Mouse (Mus musculus) R1 (cell line): ENCODE measurements around the gene B3gnt4.

ENCODE experiments used
- DNase-seq: peaks from one replicate; pipeline ENCODE4 v3.0.0-alpha.2; 2018; ENCODE audit warnings: low read depth, low spot score

B3gnt4 gene

DNA sequence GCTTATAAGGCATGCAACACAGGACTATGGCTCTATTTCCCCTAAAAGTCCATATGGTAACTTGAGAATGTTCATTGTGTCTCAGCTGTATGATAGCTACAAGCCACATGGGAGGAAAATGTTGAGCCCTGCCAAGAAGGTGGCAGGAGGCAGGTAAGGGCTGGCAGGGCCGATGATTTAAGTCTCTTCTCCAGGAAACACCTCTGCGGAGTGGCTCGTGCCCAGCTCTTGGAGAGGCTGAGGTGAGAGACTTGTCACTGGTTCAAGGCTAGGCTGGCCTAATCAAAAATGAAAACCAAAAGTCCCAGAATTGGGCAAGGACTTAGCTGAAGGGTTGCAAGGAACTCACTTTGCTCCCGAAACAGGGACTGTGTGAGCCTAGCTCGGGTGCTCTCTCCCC lies at the start of gene B3gnt4:
Gene B3gnt4, plus strand, starts transcription at position 301 of the 400 bp plus-strand sequence.
- DNase-seq: no peak

DNA sequence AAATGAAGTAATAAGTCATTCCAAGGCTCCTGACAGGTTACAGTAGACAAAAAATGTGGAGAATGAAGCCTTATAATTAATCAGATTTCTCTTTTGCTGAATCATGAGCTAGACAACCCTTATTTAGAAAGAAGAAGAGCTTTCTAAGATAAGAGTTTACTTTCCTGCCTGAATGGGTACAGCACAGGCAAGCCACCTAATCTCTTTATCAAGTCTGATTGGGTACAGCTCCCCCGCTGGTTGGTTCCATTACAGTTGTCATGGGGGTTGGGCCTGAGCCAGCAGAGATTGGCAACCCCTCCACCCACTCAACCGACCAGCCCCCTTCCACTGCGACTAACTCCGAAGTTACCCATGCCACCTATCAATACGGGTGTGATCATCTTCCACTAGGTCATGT lies 48.8 kb upstream of the B3gnt4 start:
- no peak for DNase-seq

DNA sequence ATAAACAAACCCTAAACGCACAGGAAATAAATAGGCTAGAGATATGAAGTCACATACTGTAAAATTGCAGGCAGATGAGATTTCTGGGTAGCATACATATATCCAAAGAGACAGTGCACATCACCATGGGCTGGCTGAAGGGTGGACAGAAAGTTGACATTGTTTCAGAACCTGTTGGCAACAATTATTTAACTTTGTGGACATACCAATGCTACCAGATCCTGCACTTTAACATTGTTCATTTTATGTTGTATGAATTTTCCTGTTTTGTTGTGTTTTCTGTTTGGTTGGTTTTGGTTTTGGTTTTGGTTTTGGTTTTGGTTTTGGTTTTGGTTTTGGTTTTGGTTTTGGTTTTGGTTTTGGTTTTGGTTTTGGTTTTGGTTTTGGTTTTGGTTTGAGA lies 45.6 kb upstream of the B3gnt4 start:
- no peak for DNase-seq

DNA sequence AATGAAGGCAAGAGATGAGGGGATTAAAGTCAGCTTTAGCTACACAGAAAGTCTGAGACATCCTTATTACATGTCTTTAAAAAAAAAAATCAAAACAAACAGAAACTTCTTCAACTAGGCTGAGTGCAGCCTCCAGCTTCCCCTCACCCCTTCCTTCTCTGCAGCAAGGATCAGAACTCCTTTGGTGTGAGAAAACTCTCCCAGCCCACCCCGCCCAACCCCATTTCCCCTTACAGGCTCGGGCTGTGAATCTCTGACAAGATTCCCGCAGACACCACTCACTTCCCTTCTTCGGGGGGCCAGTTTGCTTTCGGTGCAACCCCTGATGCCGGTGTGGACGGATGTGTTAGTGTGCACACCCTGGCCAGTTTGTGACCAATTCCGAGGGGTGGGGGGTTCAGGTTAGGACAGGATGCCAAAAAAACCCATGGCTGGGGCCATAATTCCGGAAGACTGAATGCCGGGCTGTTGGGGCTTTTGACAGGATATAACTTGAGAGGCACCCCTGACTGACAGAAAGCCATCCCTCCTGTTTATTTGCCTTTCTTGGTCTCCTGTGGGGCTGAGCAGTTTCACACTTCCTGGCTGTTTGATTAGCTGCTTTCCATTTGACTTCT lies 39.4 kb upstream of the B3gnt4 start:
- DNase-seq: no peak

DNA sequence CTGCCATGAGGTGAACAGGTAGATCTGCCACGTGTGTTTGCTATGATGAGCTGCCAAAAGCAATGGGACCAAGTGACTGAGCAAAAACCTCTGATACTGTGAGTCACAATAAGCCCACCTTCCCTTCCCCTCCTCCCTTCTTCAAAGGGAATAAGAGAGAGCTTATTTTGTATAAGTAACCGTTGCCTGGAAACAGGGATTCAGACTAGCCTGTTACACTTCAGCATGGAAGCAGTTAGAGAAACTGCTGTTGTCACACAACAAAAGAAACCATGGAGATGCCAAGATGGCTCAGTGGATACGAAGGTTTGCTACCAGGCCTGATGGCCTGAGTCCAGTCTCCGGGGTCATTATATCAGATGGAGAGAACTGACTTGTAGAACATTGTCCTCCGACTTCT lies 36.4 kb upstream of the B3gnt4 start:
- no peak for DNase-seq

DNA sequence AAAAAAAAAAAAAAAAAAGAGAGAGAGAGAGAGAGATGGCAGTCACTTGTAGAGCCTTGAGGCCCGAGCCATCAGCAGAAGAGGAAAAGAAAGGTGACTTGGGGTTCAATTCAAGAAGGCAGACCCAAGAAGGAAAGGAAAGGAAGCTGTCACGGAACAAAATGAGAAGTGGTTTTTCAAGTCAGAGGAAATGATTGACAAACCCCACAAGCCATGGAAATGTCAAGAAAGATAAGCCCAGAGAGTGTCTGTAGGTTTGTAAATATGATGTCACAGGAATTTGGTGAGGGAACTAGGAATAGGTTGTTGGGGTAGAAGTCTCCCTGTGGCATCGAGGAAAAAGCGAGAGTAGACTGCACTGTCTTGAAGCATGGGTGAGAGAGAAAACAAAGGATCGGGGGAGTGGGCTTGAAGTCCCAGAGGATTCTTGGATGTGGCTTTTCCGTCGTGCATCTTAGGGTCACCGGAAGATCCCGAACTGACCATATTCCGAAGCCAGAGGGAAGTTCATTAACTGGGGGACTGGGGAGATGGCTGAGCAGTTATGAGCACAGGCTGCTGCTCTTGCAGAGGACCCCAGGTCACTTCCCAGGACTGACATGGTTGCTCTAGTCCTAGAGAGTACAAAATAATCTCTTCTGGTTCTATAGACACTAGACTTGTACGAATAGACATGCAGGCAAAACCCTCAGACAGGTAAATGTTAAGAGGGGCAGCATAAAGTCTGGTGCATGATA lies 22.4 kb upstream of the B3gnt4 start:
- DNase-seq: no peak

DNA sequence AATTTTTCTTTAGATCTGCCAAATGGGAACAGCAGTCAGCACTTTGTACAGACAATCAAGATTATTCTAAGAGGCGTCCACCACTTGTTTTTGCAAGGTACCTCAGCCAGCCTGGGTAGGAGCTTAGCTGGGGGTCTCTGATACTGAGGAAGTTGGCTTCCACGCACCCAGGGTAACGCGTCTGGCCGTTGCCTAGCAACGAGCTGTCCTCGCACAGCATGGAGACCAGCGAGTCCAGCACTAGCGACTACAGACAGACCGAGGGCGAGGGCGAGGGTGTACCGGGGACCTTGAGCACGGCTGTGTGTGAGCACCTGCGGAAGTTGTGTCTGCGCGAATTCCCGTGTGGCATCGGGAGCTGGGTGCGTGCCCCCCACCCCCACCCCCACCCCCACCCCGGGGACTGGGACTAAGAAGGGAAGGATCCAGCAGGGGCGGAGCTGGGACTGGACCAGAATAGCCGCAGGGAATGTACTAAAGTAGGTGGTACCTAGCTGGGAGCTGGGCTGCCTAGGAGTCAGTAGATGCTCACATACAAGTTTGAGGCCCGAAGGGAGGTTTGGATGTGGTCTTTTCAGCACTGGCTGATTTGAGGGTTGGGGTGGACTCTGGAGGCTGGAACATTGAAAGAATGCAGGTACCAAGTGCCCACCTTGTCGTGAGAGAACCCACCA lies 21.0 kb upstream of the B3gnt4 start, which contains the start of the genes Lrrc43 and Il31:
Gene Lrrc43, plus strand, starts transcription at position 194 of the 674 bp plus-strand sequence.
Gene Il31, minus strand, starts transcription at position 378 of the 674 bp plus-strand sequence.
- DNase-seq: no peak

DNA sequence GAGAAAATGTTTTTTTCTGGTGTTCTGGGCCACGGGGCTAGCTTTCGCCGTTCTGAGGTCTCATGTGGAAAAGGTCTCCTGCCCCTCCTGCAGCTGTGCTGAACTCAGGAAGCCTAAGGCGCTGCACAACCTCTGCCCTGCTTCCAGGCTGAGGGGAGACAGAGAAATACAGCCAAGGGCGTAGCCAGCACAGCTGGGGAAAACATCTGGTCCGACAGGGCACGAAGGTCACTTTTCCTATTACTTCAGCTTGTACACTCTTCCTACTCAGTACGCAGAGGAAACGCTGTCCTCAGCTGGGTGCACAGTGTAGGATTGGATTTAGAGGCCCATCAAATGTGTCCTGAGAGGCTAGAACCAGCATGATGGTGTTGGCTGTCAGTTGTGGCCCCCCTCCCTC lies 20.3 kb upstream of the B3gnt4 start:
- DNase-seq: no peak

DNA sequence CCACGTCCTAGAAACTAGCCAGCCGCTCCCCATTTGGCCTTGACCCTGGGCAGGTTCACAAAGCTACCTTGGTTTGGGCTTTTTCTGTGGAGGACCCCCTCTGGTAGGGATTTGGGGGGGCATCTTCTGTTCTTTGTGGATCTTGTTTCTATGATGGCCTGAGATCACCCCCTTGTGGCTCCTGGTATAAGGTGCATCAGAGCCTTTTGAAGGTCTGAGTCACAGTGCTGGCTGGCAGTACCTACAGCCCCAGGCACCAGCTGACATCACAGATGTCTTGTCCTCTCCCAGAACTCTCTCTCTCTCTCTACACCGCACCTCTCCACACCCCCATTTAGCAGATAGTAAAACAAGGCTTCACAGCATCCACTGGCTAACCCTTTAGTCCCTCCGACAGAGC lies 10.5 kb upstream of the B3gnt4 start:
- peak; percentile 44 for DNase-seq

DNA sequence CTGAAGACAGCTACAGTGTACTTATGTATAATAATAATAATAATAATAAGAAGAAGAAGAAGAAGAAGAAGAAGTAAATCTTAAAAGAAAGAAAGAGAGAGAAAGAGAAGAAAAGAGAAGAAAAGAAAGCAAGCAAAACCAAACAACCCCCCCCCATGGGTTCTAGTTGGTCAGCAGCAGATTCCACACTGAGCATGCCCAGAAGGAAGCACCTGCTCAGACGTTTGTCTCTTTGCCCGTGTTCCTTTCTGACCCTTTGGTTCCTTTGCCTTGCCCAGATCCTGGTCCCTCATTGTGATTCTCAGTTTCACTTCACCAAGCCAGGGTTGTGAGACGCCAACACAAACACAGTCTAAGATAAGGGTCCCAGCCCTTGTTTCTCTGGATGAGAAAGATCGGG lies 8.3 kb upstream of the B3gnt4 start:
- no peak for DNase-seq

DNA sequence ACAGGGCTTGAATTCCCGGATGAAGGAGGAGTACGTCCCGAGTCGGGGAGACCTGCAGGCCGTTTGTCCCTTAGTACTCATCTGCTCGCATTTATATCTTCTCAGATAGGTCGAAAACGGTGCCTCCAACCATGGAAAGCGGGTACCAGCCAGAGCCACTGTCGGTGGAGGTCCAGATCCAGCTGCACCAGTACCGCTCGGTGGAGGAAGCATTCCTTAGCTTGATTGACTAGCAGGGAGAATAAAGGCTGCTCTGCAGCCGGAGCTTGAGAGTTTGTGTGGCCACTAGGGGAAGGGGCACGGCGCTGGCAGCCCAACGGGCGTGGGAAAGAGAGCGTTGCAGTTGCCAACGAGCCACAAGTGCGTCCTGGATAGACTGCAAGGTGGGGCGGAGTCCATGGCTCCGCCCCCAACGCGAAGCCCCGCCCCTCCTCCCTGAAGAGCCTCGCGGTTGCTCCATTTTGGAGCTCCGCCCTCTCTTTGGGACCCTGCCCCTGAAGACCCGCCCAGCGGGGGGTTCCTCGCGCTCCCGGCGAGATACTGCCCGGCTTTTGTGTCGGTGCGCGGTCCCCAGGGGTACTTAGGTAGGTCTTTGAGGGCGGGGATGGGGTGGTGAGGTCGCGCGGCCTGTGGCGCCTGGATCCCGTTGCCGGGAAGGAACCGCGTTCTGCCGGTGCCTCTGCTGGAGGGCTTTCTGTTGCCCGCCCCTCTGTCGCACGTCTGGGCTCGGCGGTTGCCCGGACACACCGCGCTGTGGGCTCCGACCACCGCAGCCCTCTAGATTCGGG lies 2.1 kb upstream of the B3gnt4 start:
- DNase-seq: peak; percentile 94

DNA sequence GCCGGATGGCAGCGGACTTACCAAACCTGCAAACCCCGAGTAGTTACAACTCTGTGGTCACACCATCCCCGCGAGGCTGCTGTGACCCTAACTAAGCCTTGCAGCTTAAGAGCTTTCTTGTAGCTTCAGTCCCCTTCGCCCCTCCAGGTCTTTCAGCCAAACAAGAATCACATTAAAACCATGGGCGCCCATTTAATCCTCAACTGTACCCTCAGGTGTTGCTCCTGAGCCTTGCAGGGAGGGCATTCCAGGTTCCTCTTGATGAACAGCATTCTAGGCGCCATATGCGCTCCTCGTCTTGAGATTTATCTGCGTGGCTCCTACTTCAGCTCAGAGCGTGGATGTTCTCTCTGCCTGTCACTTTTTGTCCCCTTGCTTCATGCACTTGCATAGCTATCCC lies 1.3 kb upstream of the B3gnt4 start:
- peak; percentile 27 for DNase-seq

DNA sequence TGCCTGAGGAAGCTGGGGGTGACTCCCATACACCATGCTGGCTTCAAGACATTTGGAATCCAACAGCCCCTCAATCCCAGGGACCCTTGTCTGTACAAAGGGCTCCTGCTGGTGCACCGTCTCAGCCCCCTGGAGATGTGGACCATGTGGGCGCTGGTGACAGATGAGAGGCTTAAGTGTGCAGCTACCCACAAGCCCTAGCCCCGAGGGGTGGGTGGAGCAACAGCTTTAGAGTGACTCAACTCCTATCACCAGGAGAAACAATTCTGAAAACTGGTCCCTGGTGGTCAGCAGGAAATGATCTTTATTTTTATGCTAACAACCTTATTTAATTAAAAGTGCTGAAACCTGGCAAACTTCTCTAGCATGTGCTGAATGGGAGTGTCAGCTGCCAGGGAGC lies 1.2 kb downstream of the B3gnt4 start:
- DNase-seq: peak; percentile 50

DNA sequence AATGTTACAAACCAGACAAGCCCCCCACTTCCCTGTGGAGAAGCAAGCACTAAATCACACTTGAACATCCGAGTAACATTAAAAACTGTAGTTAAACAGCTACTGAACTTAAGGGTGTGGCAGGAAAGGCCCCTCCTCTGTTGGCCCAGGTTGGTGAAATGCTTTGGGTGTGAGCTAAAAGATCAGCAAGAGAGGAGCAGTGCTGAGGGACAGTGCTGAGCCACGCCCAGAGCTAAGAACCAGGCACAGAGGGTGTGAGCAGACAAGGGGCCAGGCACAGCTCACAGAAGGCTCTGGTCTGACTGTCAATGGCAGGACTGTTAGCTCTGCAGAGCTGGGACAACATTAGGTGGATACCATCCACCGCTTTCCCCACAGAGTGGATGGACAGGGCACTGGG lies 1.8 kb downstream of the B3gnt4 start:
- DNase-seq: peak; percentile 79

DNA sequence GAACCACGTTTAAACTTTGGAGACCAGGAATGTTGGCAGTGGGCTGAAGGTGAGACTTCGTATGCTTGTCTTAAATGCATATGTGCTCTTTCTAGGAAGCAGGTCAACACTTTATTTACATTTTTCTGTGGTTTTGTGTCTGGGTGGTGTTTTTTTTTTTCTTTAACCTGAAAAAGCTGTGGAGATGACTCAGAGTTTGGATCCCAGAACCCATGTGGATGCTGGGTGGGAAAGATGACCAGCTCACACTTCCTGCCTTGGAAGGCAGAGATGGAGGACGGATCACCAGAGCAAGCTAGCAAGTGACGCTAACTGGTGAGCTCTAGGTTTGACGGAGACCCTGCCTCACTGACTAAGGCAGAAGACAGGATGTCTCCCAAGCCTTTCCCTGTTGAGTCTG lies 4.6 kb downstream of the B3gnt4 start:
- DNase-seq: no peak

DNA sequence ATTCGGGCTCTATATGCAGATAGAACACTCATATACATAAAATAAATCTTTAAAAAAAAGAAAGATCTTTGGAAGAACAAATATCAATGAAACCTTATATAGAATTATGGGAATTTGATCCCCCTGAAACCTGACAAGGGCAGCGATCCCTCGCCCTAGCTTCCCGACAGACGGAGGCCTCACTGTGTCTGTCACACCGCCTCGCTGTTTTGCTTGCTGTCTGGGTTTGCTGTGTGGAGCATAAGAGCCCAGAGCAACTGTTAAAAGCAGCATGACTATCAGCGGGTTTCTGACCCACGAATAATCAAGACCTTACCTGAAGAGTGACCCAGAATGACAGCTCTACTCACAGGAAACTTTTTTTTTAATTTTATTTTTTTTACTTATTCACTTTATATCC lies 10.4 kb downstream of the B3gnt4 start:
- DNase-seq: no peak

DNA sequence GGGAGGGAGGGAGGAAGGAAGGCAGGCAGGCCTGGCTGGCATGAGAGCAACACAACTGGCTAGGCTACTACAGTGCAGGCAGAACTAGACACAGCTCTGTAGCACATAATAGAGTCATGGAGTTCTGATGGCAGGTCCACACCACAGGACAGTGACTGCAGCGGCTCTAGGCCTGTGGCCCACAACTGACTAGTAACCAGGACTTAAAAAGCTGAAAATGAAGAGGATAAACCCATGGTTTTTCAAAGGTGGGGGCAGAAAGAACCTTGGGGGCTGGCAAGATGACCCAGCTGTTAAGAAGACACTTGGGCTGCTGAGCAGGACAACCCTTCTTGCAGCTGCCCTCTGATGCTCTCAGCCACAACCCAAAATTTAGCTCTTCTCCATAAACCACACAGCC lies 11.4 kb downstream of the B3gnt4 start:
- DNase-seq: no peak

DNA sequence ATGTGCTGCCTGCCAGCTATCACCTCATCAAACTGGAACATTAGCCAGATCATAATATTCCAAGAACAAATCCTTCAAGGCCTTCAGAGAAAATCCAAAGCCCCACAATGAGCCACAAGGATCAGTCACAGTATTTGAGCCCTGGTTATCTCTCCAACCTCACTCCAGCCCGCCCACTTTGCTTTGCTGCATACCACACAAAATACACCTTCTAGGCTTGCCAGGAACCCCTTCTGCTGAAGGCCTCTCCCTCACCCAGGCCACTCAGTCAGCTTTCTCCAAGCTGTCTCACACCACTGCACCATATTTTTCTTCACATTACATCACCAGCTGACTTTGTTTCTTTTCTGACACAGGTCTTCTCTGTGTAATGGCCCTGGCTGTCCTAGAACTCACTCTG lies 11.9 kb downstream of the B3gnt4 start:
- no peak for DNase-seq

DNA sequence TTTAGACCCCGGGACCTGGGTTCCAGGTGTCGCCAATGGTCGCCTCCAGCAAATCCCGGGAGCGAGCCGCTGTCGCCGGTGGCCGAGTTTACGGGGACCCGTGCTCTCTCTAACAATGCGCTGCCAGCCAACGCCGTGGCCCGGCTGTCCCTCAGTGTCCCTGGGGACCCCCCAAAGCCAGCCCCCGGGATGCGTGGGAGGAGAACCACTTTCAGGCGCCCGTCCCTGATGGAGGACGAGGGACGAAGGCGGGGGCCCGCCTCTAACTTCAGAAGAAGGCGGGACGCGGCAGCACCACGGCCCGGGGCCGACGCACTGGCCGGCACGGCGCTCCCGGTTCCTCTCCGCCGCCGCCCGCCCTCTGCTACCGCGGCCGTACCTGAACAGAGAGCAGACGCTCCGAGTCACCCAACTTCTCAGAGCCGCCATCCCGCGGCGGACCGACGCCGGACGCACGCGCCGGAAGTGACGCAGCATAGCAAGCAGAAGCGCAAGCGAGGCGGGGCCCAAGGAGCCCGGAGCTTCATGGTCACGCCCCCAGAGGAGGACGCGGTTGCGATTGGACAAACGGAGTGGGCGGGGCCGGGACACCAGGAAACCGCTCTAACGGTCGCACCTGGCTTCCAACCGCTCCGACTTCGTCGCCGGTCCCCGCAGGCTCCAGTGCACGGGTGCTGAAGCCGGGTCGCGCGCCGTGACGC lies 13.6 kb downstream of the B3gnt4 start, which contains the start of gene Diablo:
Gene Diablo, minus strand, starts transcription at position 485 of the 701 bp plus-strand sequence.
- DNase-seq: peak; percentile 99

DNA sequence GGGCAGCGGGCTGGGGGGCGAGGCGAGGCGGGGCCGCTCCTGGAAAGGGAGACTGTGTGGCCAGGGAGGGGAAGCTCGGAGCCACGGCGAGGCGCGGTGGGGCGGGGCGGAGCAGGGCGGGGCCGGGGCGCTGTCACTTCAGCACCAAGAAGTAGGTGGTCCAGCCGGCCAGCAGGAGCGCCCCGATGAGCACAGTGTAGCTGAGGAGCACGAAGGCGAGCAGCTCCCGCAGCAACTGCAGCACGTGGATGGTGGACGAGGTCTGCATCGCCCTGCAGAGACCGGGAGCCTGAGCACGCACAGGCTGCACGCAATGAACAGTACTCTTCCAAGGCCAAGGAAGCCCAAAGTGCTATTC lies 14.1 kb downstream of the B3gnt4 start:
- no peak for DNase-seq

DNA sequence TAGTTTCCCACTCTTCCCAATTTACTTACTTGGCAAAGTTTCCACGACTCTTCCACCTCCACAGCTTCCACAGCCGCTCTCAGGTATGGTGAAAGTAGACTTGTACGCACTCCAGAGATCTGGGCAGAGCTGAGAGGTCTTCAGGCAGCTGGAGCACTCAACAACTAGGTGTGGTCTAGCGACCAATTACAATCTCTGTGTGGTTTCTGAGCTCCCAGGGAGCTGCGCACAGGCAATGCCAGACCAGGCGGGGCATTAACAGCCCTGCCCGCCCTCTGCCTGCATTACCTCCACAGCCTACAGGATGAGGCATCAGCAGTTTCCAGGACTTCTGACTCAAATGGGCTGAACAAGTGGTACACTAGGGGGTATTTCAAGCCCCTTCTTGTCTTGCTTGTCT lies 15.0 kb downstream of the B3gnt4 start, which contains the start of gene Gm49027:
Gene Gm49027, minus strand, starts transcription at position 208 of the 400 bp plus-strand sequence.
- DNase-seq: peak; percentile 32
